Mouse (Mus musculus) gastrocnemius, postnatal 4 days (tissue): ENCODE measurements at regions not wholly inside any gene's neighbourhood (a gene's known extent, or its start where the extent isn't known, plus 50 kb on each side); places are given as distances from the start of the nearest gene placed in this dataset.
A peak's percentile ranks its signal among the peaks of the same experiment; 100 is the strongest.
"Not testable (repeated sequence)": the region's sequence is repeated elsewhere in the genome, so short reads cannot be mapped to it uniquely, and the experiment has no call there.

ENCODE experiments used
- DNase-seq, 2 experiments: peaks; one replicate each; pipeline ENCODE4 v3.0.0; 2021 to 2022; ENCODE audit warnings: low spot score in 2 of 2, mixed read lengths in 2 of 2

- DNase-seq, result peak in 1 of 2 experiments; percentile 39
Measured at GRCm38 (mm10) chr10:62055408-62055807, 76.5 kb upstream of the Col13a1 start.

GRCm38 (mm10) chr10:62049782-62050192 is 70.9 kb upstream of the Col13a1 start:
- DNase-seq, result no peak

- no peak for DNase-seq
Measured at GRCm38 (mm10) chr10:62044408-62044807, 65.5 kb upstream of the Col13a1 start.

- peak; percentile 31 to 65 for DNase-seq
Measured at GRCm38 (mm10) chr10:62039915-62040314, 61.0 kb upstream of the Col13a1 start.

- DNase-seq, result peak in 1 of 2 experiments; percentile 43
Measured at GRCm38 (mm10) chr10:62038656-62039055, 59.7 kb upstream of the Col13a1 start.

- no peak for DNase-seq
Measured at GRCm38 (mm10) chr10:62037402-62038199, 58.7 kb upstream of the Col13a1 start.

- no peak for DNase-seq
Measured at GRCm38 (mm10) chr10:62036815-62037214, 57.9 kb upstream of the Col13a1 start.

- DNase-seq, result no peak
Measured at GRCm38 (mm10) chr10:62034291-62034690, 55.4 kb upstream of the Col13a1 start.

- no peak for DNase-seq
Measured at GRCm38 (mm10) chr10:62033748-62034147, 54.8 kb upstream of the Col13a1 start.

GRCm38 (mm10) chr10:62031986-62032385 is 53.1 kb upstream of the Col13a1 start:
- DNase-seq, result not testable (repeated sequence)

- no peak for DNase-seq
Measured at GRCm38 (mm10) chr10:62029271-62029670, 50.4 kb upstream of the Col13a1 start.
